Mouse (Mus musculus): ENCODE measurements around the gene Csmd2.
"Not testable (repeated sequence)": the region's sequence is repeated elsewhere in the genome, so short reads cannot be mapped to it uniquely, and the experiment has no call there.

- TF ChIP-seq CHD2 (IDR thresholded peaks at IDR 0.05; ENCODE audit: low read depth, low read length); MAFK (IDR thresholded peaks at IDR 0.05; ENCODE audit: insufficient read depth, low read depth, low read length); HCFC1 (IDR thresholded peaks at IDR 0.05; ENCODE audit: borderline replicate concordance, insufficient read depth, low read length); ZNF384 (IDR thresholded peaks at IDR 0.05; ENCODE audit: low read depth, low read length); ZC3H11A (IDR thresholded peaks at IDR 0.05; ENCODE audit: borderline replicate concordance, low read depth, low read length): not testable (repeated sequence)
Observed at GRCm38 (mm10) chr4:128543956-128544486, 556.4 kb downstream of the Csmd2 start.
